Mouse (Mus musculus): ENCODE results near the gene Prom2. TPM values are rescaled to one million over a fixed set of nuclear protein-coding genes. Genes with fewer than 3 reads are reported as not detected.

The Prom2 gene
- polyA plus RNA-seq, 1 experiment from 2014 or later = 0.60 TPM

- Histone ChIP-seq H3K4me1 (no peaks in the 10 kb centered on the region), H3K9ac (no peak overlapping the region), H3K4me2 (replicated peaks) (no peak overlapping the region), H3K9me3 (no peaks in the 10 kb centered on the region), H3K27me3 (replicated peaks) (no peaks in the 10 kb centered on the region; the same call in 1 of the 2 replicates), H3K27ac (no peak overlapping the region), H3K4me3 (no peak overlapping the region), H3K36me3 (no peaks in the 10 kb centered on the region)
- no peak for ATAC-seq (ENCODE audit: low FRiP score, low read depth)
- 74% methylated on average over 5 of the region's 5 CpGs for WGBS
Measured at GRCm38 (mm10) chr2:127548342-127549074, 7.2 kb upstream of the Prom2 start.

GRCm38 (mm10) chr2:127541697-127542096 is 430 bp upstream of the Prom2 start:
- no peaks in the 10 kb centered on the region for H3K36me3 ChIP-seq
- H3K27ac ChIP-seq = no peak overlapping the region
- 82% methylated on average over 2 of the region's 2 CpGs for WGBS
- H3K4me1 ChIP-seq = peaks cover 6% of the 10 kb centered on the region; the same call in 1 of the 2 replicates
- no peak for ATAC-seq (ENCODE audit: low FRiP score, low read depth)
- H3K9me3 ChIP-seq = no peaks in the 10 kb centered on the region
- H3K27me3 ChIP-seq (replicated peaks) = peaks cover 46% of the 10 kb centered on the region
- H3K4me3 ChIP-seq = no peak overlapping the region
- H3K4me2 ChIP-seq (replicated peaks) = no peak overlapping the region
- no peak overlapping the region for H3K9ac ChIP-seq

GRCm38 (mm10) chr2:127539494-127539893 is 1.8 kb downstream of the Prom2 start:
- H3K4me3 ChIP-seq = no peak overlapping the region
- ATAC-seq (ENCODE audit: low FRiP score, low read depth) = no peak
- H3K9me3 ChIP-seq = no peaks in the 10 kb centered on the region
- 31% methylated on average over 4 of the region's 4 CpGs for WGBS
- H3K4me2 ChIP-seq (replicated peaks) = no peak overlapping the region
- H3K4me1 ChIP-seq = peaks cover 6% of the 10 kb centered on the region; the same call in 1 of the 2 replicates
- H3K36me3 ChIP-seq = no peaks in the 10 kb centered on the region
- H3K27ac ChIP-seq = no peak overlapping the region
- H3K9ac ChIP-seq = no peak overlapping the region
- peaks cover 49% of the 10 kb centered on the region for H3K27me3 ChIP-seq (replicated peaks)

- WGBS = 72% methylated on average over 3 of the region's 3 CpGs
- Histone ChIP-seq H3K27me3 (replicated peaks) (peaks cover 46% of the 10 kb centered on the region), H3K36me3 (no peaks in the 10 kb centered on the region), H3K4me1 (peaks cover 6% of the 10 kb centered on the region; the same call in 1 of the 2 replicates), H3K4me3 (no peak overlapping the region), H3K9me3 (no peaks in the 10 kb centered on the region), H3K4me2 (replicated peaks) (no peak overlapping the region), H3K27ac (no peak overlapping the region), H3K9ac (no peak overlapping the region)
- ATAC-seq (ENCODE audit: low FRiP score, low read depth) = no peak
Measured at GRCm38 (mm10) chr2:127537548-127537947, 3.7 kb downstream of the Prom2 start.

- Histone ChIP-seq H3K9me3 (no peaks in the 10 kb centered on the region), H3K27me3 (replicated peaks) (peaks cover 24% of the 10 kb centered on the region), H3K36me3 (no peaks in the 10 kb centered on the region), H3K4me1 (no peaks in the 10 kb centered on the region), H3K27ac (no peak overlapping the region), H3K9ac (no peak overlapping the region), H3K4me3 (no peak overlapping the region), H3K4me2 (replicated peaks) (no peak overlapping the region)
- ATAC-seq (ENCODE audit: low FRiP score, low read depth) = no peak
- 85% methylated on average over 9 of the region's 9 CpGs for WGBS
Measured at GRCm38 (mm10) chr2:127535363-127535762, 5.9 kb downstream of the Prom2 start.

- no peaks in the 10 kb centered on the region for H3K4me1 ChIP-seq
- 17% methylated on average over 9 of the region's 9 CpGs for WGBS
- H3K9me3 ChIP-seq = no peaks in the 10 kb centered on the region
- no peak overlapping the region for H3K4me3 ChIP-seq
- H3K27ac ChIP-seq = no peak overlapping the region
- H3K4me2 ChIP-seq (replicated peaks) = no peak overlapping the region
- no peaks in the 10 kb centered on the region for H3K36me3 ChIP-seq
- no peak overlapping the region for H3K9ac ChIP-seq
- ATAC-seq (ENCODE audit: low FRiP score, low read depth) = no peak
- peaks cover 5% of the 10 kb centered on the region; the same call in 1 of the 2 replicates for H3K27me3 ChIP-seq (replicated peaks)
Measured at GRCm38 (mm10) chr2:127532379-127532778, 8.9 kb downstream of the Prom2 start.

- Histone ChIP-seq H3K36me3 (no peaks in the 10 kb centered on the region), H3K9ac (no peak overlapping the region), H3K4me2 (replicated peaks) (no peak overlapping the region), H3K27ac (no peak overlapping the region), H3K4me1 (no peaks in the 10 kb centered on the region), H3K27me3 (replicated peaks) (peaks cover 5% of the 10 kb centered on the region; the same call in 1 of the 2 replicates), H3K9me3 (no peaks in the 10 kb centered on the region), H3K4me3 (no peak overlapping the region)
- no peak for ATAC-seq (ENCODE audit: low FRiP score, low read depth)
- 81% methylated on average over 2 of the region's 2 CpGs for WGBS
Measured at GRCm38 (mm10) chr2:127531592-127531991, 9.7 kb downstream of the Prom2 start.

GRCm38 (mm10) chr2:127530418-127530817 is 10.8 kb downstream of the Prom2 start:
- 76% methylated on average over 3 of the region's 3 CpGs for WGBS
- no peaks in the 10 kb centered on the region for H3K36me3 ChIP-seq
- H3K9me3 ChIP-seq = no peaks in the 10 kb centered on the region
- H3K4me1 ChIP-seq = no peaks in the 10 kb centered on the region
- H3K4me3 ChIP-seq = no peak overlapping the region
- peaks cover 5% of the 10 kb centered on the region; the same call in 1 of the 2 replicates for H3K27me3 ChIP-seq (replicated peaks)
- no peak overlapping the region for H3K9ac ChIP-seq
- no peak overlapping the region for H3K4me2 ChIP-seq (replicated peaks)
- no peak overlapping the region for H3K27ac ChIP-seq
- ATAC-seq (ENCODE audit: low FRiP score, low read depth) = no peak

GRCm38 (mm10) chr2:127525004-127525775 is 16.1 kb downstream of the Prom2 start:
- no peak for ATAC-seq (ENCODE audit: low FRiP score, low read depth)
- no peak overlapping the region for H3K4me2 ChIP-seq (replicated peaks)
- H3K9me3 ChIP-seq = no peaks in the 10 kb centered on the region
- H3K4me3 ChIP-seq = no peak overlapping the region
- peaks cover 21% of the 10 kb centered on the region for H3K4me1 ChIP-seq
- no peaks in the 10 kb centered on the region for H3K36me3 ChIP-seq
- no peaks in the 10 kb centered on the region; the same call in 1 of the 2 replicates for H3K27me3 ChIP-seq (replicated peaks)
- H3K9ac ChIP-seq = no peak overlapping the region
- 80% methylated on average over 3 of the region's 3 CpGs for WGBS
- no peak overlapping the region for H3K27ac ChIP-seq

GRCm38 (mm10) chr2:127523950-127524729 is 17.1 kb downstream of the Prom2 start:
- Histone ChIP-seq H3K27ac (no peak overlapping the region), H3K4me1 (peaks cover 22% of the 10 kb centered on the region), H3K36me3 (no peaks in the 10 kb centered on the region), H3K9me3 (no peaks in the 10 kb centered on the region), H3K27me3 (replicated peaks) (no peaks in the 10 kb centered on the region; the same call in 1 of the 2 replicates), H3K4me3 (no peak overlapping the region), H3K9ac (no peak overlapping the region), H3K4me2 (replicated peaks) (no peak overlapping the region)
- 70% methylated on average over 7 of the region's 7 CpGs for WGBS
- ATAC-seq (ENCODE audit: low FRiP score, low read depth) = no peak

- Histone ChIP-seq H3K4me2 (replicated peaks) (peak within 1 kb of the TSS; percentile 63), H3K4me1 (peaks cover 22% of the 10 kb centered on the region), H3K9me3 (no peaks in the 10 kb centered on the region), H3K36me3 (no peaks in the 10 kb centered on the region), H3K27me3 (replicated peaks) (no peaks in the 10 kb centered on the region), H3K9ac (0 out of 2 replicates have a peak within 1 kb of the TSS, but pooled peaks have one; percentile 13), H3K4me3 (peak within 1 kb of the TSS; percentile 19), H3K27ac (no peak within 1 kb of the TSS; the same call in 1 of the 2 replicates)
- under 1% methylated on average over 10 of the region's 10 CpGs for WGBS
- ATAC-seq (ENCODE audit: low FRiP score, low read depth) = peak; percentile 86
Measured at GRCm38 (mm10) chr2:127522006-127522441, 19.2 kb downstream of the Prom2 start, which contains the start of gene Kcnip3. Kcnip3 (minus strand) TSS chr2:127522094.

All from neural tube, embryonic 12.5 days (tissue).